Mouse (Mus musculus) kidney, adult 2 months (tissue): ENCODE measurements around the gene Nrp1. TPM values are rescaled to one million over a fixed set of nuclear protein-coding genes. Genes with fewer than 3 reads are reported as not detected.

Source experiments
- DNase-seq: peaks from one replicate; pipeline ENCODE4 v3.0.0; 2021
- H3K27ac ChIP-seq: fragments of 200-500 bp; 2 replicates; pipeline ENCODE4 v1.5.1; 2012; ENCODE audit warnings: low read depth, low read length, control low read depth, inconsistent platforms; ENCODE audit not compliant: insufficient read depth
- H3K27me3 ChIP-seq: fragments of 200-500 bp; replicated peaks from 2 replicates; pipeline ENCODE4 v1.6.1; 2012; ENCODE audit warnings: mild to moderate bottlenecking, moderate library complexity, low read length, inconsistent platforms; ENCODE audit not compliant: control insufficient read depth, insufficient read depth
- H3K36me3 ChIP-seq: fragments of 200-500 bp; 2 replicates; pipeline ENCODE4 v1.6.1; 2012; ENCODE audit warnings: mild to moderate bottlenecking, moderate library complexity, low read length, inconsistent platforms; ENCODE audit not compliant: control insufficient read depth, insufficient read depth
- H3K4me1 ChIP-seq: fragments of 200-500 bp; 2 replicates; pipeline ENCODE4 v1.6.1; 2011; ENCODE audit warnings: low read length; ENCODE audit not compliant: control insufficient read depth, insufficient read depth
- H3K4me3 ChIP-seq: fragments of 200-500 bp; 2 replicates; pipeline ENCODE4 v1.5.1; 2011; ENCODE audit warnings: mild to moderate bottlenecking, low read depth, low read length, control low read depth; ENCODE audit not compliant: insufficient read depth
- CTCF ChIP-seq: fragments of 200-500 bp; conservative IDR thresholded peaks from 2 replicates; pipeline ENCODE4 v1.5.1; 2011; ENCODE audit warnings: low read depth, mild to moderate bottlenecking, control low read depth, low read length, moderate library complexity, mixed read lengths; ENCODE audit not compliant: insufficient read depth, insufficient read length
- POLR2A ChIP-seq: fragments of 200-500 bp; IDR thresholded peaks from one replicate; pipeline ENCODE4 v1.6.1; 2011; ENCODE audit warnings: low read depth, low read length, control low read depth
- WGBS: fragments of 180-500 bp; shearing (Covaris S2); methylation state at CpG from one replicate; pipeline ENCODE4 v1.1.7; 2018; 5-methylcytosine and 5-hydroxymethylcytosine counted together
- polyA plus RNA-seq: library from polyadenylated mRNA; depleted of rRNA; stranded (reverse); fragments of >200 nt; gene quantifications from 2 replicates; pipeline ENCODE4 v1.2.3, GENCODE M21; 2012

Gene Nrp1
- polyA plus RNA-seq, 1 experiment = 54.3 TPM

DNA sequence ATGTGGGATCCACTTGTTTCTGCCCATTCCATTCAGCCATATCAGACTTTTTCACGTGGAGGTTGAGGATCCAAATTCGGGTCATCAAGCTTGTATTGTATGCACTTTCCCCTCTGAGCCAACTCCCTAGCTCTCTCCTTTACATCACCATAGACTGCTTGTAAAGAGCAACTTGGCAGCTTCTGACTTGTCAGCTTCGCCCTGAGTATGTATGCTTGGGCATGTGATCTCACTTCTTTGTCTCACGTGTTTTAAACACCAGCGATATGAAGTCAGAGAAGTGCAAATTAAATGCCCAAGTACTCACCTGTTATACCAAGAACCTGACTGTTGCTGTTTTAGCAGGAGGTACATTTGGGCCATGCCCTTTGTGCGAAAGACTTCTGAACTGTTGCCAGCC, 12.6 kb downstream of the Nrp1 start:
- peaks cover 2% of the 10 kb centered on the region; the same call in 1 of the 2 replicates for H3K36me3 ChIP-seq
- peaks cover 5% of the 10 kb centered on the region; the same call in 1 of the 2 replicates for H3K4me1 ChIP-seq
- TF ChIP-seq CTCF (no peak), POLR2A (no peak)
- no peaks in the 10 kb centered on the region for H3K27me3 ChIP-seq
- H3K27ac ChIP-seq = no peak overlapping the region
- H3K4me3 ChIP-seq = no peak overlapping the region
- 74% methylated on average over 6 of the region's 6 CpGs for WGBS
- no peak for DNase-seq

DNA sequence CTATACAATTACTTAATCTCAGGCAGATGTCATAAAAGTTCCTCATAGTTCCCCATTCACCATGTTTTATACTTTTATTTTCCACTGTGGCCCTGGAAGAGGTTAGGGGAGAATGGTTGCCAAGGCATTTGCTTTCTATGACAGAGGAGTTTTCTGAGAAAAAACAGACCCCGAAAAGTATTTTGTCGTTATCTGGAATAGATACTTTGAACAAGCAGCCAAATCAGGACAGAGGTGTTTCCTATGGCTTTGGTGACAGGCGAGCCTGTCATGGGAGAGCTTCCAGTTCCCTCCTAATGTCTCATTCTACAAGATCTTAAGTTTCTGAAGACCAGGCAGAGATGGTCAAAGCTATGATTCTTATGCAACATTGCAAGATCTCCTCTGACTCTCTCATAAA, 13.4 kb downstream of the Nrp1 start:
- H3K36me3 ChIP-seq = no peaks in the 10 kb centered on the region
- 63% methylated on average over 3 of the region's 3 CpGs for WGBS
- H3K4me3 ChIP-seq = no peak overlapping the region
- no peaks in the 10 kb centered on the region for H3K27me3 ChIP-seq
- no peak for DNase-seq
- no peak overlapping the region for H3K27ac ChIP-seq
- no peak for TF ChIP-seq CTCF
- no peak for TF ChIP-seq POLR2A
- H3K4me1 ChIP-seq = peaks cover 5% of the 10 kb centered on the region; the same call in 1 of the 2 replicates

DNA sequence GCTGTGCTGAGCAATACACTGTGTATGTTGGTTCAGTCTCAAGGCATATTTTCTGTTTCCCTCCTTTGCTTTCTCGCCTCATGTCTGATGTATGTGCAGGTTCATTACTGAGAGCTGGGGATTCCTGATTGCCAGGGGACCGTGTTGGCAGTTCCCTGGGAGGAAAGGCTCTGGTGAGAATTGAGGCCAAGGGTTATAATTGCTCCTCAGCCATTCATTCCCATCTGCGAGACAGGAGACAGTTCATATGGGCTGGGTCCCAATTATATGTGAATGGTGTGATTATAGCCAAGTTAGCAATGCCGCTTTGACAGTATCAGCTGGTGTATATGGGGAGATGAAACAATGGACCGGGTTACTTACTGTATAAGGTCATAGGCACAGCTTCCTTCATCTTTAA, 14.3 kb downstream of the Nrp1 start:
- Histone ChIP-seq H3K4me1 (peaks cover 5% of the 10 kb centered on the region; the same call in 1 of the 2 replicates), H3K27me3 (no peaks in the 10 kb centered on the region), H3K4me3 (no peak overlapping the region), H3K27ac (0 out of 2 replicates have a peak overlapping the region, but pooled peaks have one; percentile 36), H3K36me3 (no peaks in the 10 kb centered on the region)
- TF ChIP-seq POLR2A (no peak), CTCF (no peak)
- no peak for DNase-seq
- 72% methylated on average over 5 of the region's 5 CpGs for WGBS

DNA sequence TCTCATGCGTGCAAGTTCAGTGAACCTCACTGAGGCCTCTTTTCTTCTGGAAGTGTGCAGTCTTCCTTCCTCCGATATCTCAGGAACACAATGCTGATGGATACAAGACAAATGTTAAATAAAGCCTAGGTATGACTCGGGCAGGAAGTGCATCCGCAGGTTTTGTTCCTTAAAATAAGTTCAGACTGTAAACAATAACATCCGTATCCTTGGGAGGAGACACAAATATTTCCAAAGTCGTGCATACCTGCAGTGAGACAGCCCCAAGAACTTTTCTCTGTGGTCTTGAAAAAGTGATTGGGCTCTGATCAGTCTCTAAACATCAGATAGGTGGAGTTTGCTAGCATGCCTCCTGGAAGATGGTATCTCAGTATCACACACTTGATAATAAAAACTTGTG, 15.0 kb downstream of the Nrp1 start:
- WGBS = 74% methylated on average over 6 of the region's 6 CpGs

GRCm38 (mm10) chr8:128375291-128375690, 16.9 kb downstream of the Nrp1 start:
- Histone ChIP-seq H3K4me1 (peaks cover 8% of the 10 kb centered on the region; the same call in 1 of the 2 replicates), H3K4me3 (no peak overlapping the region), H3K27ac (no peak overlapping the region), H3K36me3 (no peaks in the 10 kb centered on the region), H3K27me3 (no peaks in the 10 kb centered on the region)
- 65% methylated on average over 4 of the region's 4 CpGs for WGBS
- TF ChIP-seq POLR2A (no peak), CTCF (no peak)
- no peak for DNase-seq

More for the DNA sequence above, 15.0 kb downstream of the Nrp1 start:
- no peak overlapping the region for H3K4me3 ChIP-seq
- no peaks in the 10 kb centered on the region for H3K27me3 ChIP-seq
- peaks cover 10% of the 10 kb centered on the region; the same call in 1 of the 2 replicates for H3K4me1 ChIP-seq
- no peaks in the 10 kb centered on the region for H3K36me3 ChIP-seq
- H3K27ac ChIP-seq = 0 out of 2 replicates have a peak overlapping the region, but pooled peaks have one; percentile 36
- no peak for TF ChIP-seq CTCF
- no peak for TF ChIP-seq POLR2A
- DNase-seq = peak; percentile 62

DNA sequence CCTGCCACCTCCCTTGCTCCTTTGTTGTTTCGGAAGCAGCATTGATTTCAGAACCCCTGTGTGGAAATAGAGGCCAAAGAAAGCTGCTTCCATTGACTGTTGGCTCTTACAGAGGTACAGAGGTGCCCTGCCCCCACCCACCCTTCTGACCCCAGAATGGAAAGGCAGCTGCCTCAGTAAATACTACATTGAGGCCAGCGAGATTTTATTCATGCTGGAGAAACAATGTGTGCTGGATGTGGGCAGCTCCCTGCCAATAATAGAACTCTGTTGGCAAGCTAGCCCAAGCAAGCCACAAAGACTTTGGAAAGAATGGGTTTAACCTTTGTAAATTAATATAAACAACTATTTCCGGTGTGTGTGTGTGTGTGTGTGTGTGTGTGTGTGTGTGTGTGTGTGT, 24.8 kb downstream of the Nrp1 start:
- no peak overlapping the region for H3K4me3 ChIP-seq
- peak; percentile 41 for DNase-seq
- WGBS = 43% methylated on average over 3 of the region's 3 CpGs
- H3K4me1 ChIP-seq = peaks cover 24% of the 10 kb centered on the region
- H3K36me3 ChIP-seq = no peaks in the 10 kb centered on the region
- H3K27ac ChIP-seq = no peak overlapping the region; the same call in 1 of the 2 replicates
- no peaks in the 10 kb centered on the region for H3K27me3 ChIP-seq
- no peak for TF ChIP-seq CTCF
- no peak for TF ChIP-seq POLR2A

DNA sequence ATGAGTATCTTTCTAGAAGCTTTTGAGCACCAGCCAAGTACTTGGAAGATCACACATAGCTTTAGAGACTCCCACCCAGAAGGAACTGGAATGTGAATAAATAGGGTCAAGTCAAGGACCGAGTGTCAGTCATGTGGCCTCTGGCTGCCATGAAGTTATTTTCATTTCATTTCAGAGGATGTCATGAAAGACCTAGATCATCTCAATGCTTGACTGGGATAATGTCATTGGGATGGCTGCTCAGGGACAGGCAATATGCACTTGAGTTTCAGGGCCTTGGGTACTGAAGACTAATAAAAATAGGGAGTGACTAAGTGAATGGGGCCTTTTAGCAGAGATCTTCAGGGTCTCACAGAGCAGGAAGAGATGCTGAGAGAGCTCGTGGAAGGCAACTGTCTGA, 26.0 kb downstream of the Nrp1 start:
- Histone ChIP-seq H3K4me3 (no peak overlapping the region), H3K4me1 (peaks cover 22% of the 10 kb centered on the region), H3K27me3 (no peaks in the 10 kb centered on the region), H3K36me3 (no peaks in the 10 kb centered on the region), H3K27ac (peak overlapping the region; percentile 74)
- DNase-seq = peak; percentile 32
- 64% methylated on average over 2 of the region's 2 CpGs for WGBS
- TF ChIP-seq POLR2A = no peak
- no peak for TF ChIP-seq CTCF

DNA sequence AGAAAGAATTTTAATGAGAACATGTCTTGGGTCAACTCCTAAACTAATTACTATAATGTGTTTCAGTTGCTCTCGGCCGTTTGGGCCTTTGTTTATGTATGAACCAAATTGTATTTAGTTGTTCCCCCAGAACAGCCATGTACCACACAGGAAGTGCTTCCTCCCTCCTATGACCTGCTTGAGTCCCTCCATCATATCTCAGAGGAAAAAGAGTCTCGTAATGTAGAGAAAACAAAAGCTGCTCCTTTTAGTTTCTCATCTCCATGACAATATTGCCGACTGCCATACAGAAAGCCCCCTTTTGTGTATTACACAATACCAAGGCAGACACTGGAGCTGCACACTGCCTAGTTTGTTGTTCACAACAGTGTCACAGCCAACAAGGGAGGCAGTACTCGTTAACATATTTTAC, 26.5 kb downstream of the Nrp1 start:
- H3K4me3 ChIP-seq = no peak overlapping the region
- no peaks in the 10 kb centered on the region for H3K27me3 ChIP-seq
- H3K4me1 ChIP-seq = peaks cover 22% of the 10 kb centered on the region
- H3K36me3 ChIP-seq = no peaks in the 10 kb centered on the region
- TF ChIP-seq CTCF (no peak), POLR2A (no peak)
- WGBS = 49% methylated on average over 5 of the region's 5 CpGs
- DNase-seq = no peak
- H3K27ac ChIP-seq = peak overlapping the region; percentile 74
